Mouse (Mus musculus): ENCODE results near the gene Fcer1g.

Gene Fcer1g

GRCm38 (mm10) chr1:171268341-171268740 is 34.2 kb upstream of the Fcer1g start:
- intact Hi-C loops (cut with DNase I): no loop called here

GRCm38 (mm10) chr1:171265971-171266744 is 32.0 kb upstream of the Fcer1g start:
- intact Hi-C loops (cut with DNase I): no loop called here

- intact Hi-C loops (cut with DNase I): no loop called here
Measured at GRCm38 (mm10) chr1:171263666-171264461, 29.7 kb upstream of the Fcer1g start.

GRCm38 (mm10) chr1:171263185-171263611 is 29.0 kb upstream of the Fcer1g start:
- intact Hi-C loops (cut with DNase I): no loop called here

- intact Hi-C loops (cut with DNase I): no loop called here
Measured at GRCm38 (mm10) chr1:171262594-171263130, 28.5 kb upstream of the Fcer1g start.

GRCm38 (mm10) chr1:171260316-171260715 is 26.2 kb upstream of the Fcer1g start:
- intact Hi-C loops (cut with DNase I): no loop called here

- intact Hi-C loops (cut with DNase I): no loop called here
Measured at GRCm38 (mm10) chr1:171258921-171259320, 24.8 kb upstream of the Fcer1g start.

- intact Hi-C loops (cut with DNase I): loop anchor here (1.0 to 2.0 kb wide), 3 partner anchors 35 to 147 kb away; partner anchors contain the start of gene Tomm40l
Measured at GRCm38 (mm10) chr1:171257781-171258180, 23.6 kb upstream of the Fcer1g start.

GRCm38 (mm10) chr1:171256937-171257548 is 22.9 kb upstream of the Fcer1g start:
- intact Hi-C loops (cut with DNase I): loop anchor here (1.0 to 2.0 kb wide), 3 partner anchors 35 to 146 kb away; partner anchors contain the start of gene Tomm40l

- intact Hi-C loops (cut with DNase I): loop anchor here (2.0 kb wide), 2 partner anchors 137 to 145 kb away; no protein-coding TSS in a partner anchor
Measured at GRCm38 (mm10) chr1:171256095-171256818, 22.1 kb upstream of the Fcer1g start.

GRCm38 (mm10) chr1:171252415-171252814 is 18.2 kb upstream of the Fcer1g start:
- intact Hi-C loops (cut with DNase I): no loop called here

- intact Hi-C loops (cut with DNase I): no loop called here
Measured at GRCm38 (mm10) chr1:171251594-171252324, 17.6 kb upstream of the Fcer1g start.

GRCm38 (mm10) chr1:171250680-171251593 is 16.8 kb upstream of the Fcer1g start, which contains the start of gene Ndufs2:
TSS of gene Ndufs2 (minus strand) at chr1:171251388.
- intact Hi-C loops (cut with DNase I): no loop called here

- intact Hi-C loops (cut with DNase I): no loop called here
Measured at GRCm38 (mm10) chr1:171249913-171250600, 15.9 kb upstream of the Fcer1g start, which contains the start of gene Adamts4. TSS of gene Adamts4 (plus strand) at chr1:171250421.

GRCm38 (mm10) chr1:171248386-171249226 is 14.4 kb upstream of the Fcer1g start:
- intact Hi-C loops (cut with DNase I): no loop called here

GRCm38 (mm10) chr1:171247916-171248315 is 13.8 kb upstream of the Fcer1g start:
- intact Hi-C loops (cut with DNase I): no loop called here

- intact Hi-C loops (cut with DNase I): no loop called here
Measured at GRCm38 (mm10) chr1:171247453-171247841, 13.3 kb upstream of the Fcer1g start.

Measured in adrenal gland (tissue).